Mouse (Mus musculus): ENCODE measurements at regions not wholly inside any gene's neighbourhood (a gene's known extent, or its start where the extent isn't known, plus 50 kb on each side); places are given as distances from the start of the nearest gene placed in this dataset.

- no peak for DNase-seq (ENCODE audit: low read depth)
Observed at GRCm38 (mm10) chr2:48407876-48408275, 406.0 kb upstream of the Acvr2a start.

GRCm38 (mm10) chr2:48409876-48410275, 404.0 kb upstream of the Acvr2a start:
- no peak for DNase-seq (ENCODE audit: low read depth)

- no peak for DNase-seq (ENCODE audit: low read depth)
Observed at GRCm38 (mm10) chr2:48411392-48411791, 402.5 kb upstream of the Acvr2a start.

- DNase-seq (ENCODE audit: low read depth) = no peak
Observed at GRCm38 (mm10) chr2:48412683-48413440, 401.0 kb upstream of the Acvr2a start.

- DNase-seq (ENCODE audit: low read depth) = no peak
Observed at GRCm38 (mm10) chr2:48414596-48415481, 399.1 kb upstream of the Acvr2a start.

GRCm38 (mm10) chr2:48416207-48416750, 397.6 kb upstream of the Acvr2a start:
- no peak for DNase-seq (ENCODE audit: low read depth)

GRCm38 (mm10) chr2:48417000-48417596, 396.8 kb upstream of the Acvr2a start:
- no peak for DNase-seq (ENCODE audit: low read depth)

GRCm38 (mm10) chr2:48420791-48421190, 393.1 kb upstream of the Acvr2a start:
- DNase-seq (ENCODE audit: low read depth) = peak; percentile 6

- no peak for DNase-seq (ENCODE audit: low read depth)
Observed at GRCm38 (mm10) chr2:48423861-48424442, 390.0 kb upstream of the Acvr2a start.

- DNase-seq (ENCODE audit: low read depth) = no peak
Observed at GRCm38 (mm10) chr2:48424562-48424961, 389.3 kb upstream of the Acvr2a start.

GRCm38 (mm10) chr2:48425200-48426090, 388.5 kb upstream of the Acvr2a start:
- DNase-seq (ENCODE audit: low read depth) = no peak

GRCm38 (mm10) chr2:48432545-48432944, 381.4 kb upstream of the Acvr2a start:
- no peak for DNase-seq (ENCODE audit: low read depth)

- no peak for DNase-seq (ENCODE audit: low read depth)
Observed at GRCm38 (mm10) chr2:48441296-48441990, 372.5 kb upstream of the Acvr2a start.

- no peak for DNase-seq (ENCODE audit: low read depth)
Observed at GRCm38 (mm10) chr2:48441991-48442544, 371.8 kb upstream of the Acvr2a start.

- DNase-seq (ENCODE audit: low read depth) = no peak
Observed at GRCm38 (mm10) chr2:48445898-48446604, 367.9 kb upstream of the Acvr2a start.

- DNase-seq (ENCODE audit: low read depth) = no peak
Observed at GRCm38 (mm10) chr2:48446617-48447016, 367.3 kb upstream of the Acvr2a start.

GRCm38 (mm10) chr2:48449165-48449842, 364.6 kb upstream of the Acvr2a start:
- DNase-seq (ENCODE audit: low read depth) = no peak

GRCm38 (mm10) chr2:48456072-48457040, 357.6 kb upstream of the Acvr2a start:
- no peak for DNase-seq (ENCODE audit: low read depth)
